Mouse (Mus musculus) ovary, adult 10 weeks (tissue): ENCODE results near the gene Gm21983. TPM values are rescaled to one million over a fixed set of nuclear protein-coding genes. Genes with fewer than 3 reads are reported as not detected.

Experiments
- polyA plus RNA-seq: library from polyadenylated mRNA; stranded (reverse); fragments of 350-450 nt; fragmentation: Illumina TruSeq; extraction: RNeasy Lipid Tissue Mini Kit (QIAGEN cat#74804); gene quantifications from one replicate; pipeline ENCODE4 v1.2.3, GENCODE M21; 2014

Gm21983 gene
- not detected for polyA plus RNA-seq

GRCm38 (mm10) chr7:27180837-27181695, at the start of gene Gm21983, which contains the start of gene Mia:
TSS of gene Gm21983 (minus strand) at chr7:27181086.
TSS of gene Mia (minus strand) at chr7:27181157.

GRCm38 (mm10) chr7:27228281-27228821, 47.5 kb upstream of the Gm21983 start, which contains the start of gene Itpkc:
TSS of gene Itpkc (minus strand) at chr7:27228661.

GRCm38 (mm10) chr7:27195681-27196611, 15.1 kb upstream of the Gm21983 start, which contains the start of the genes BC024978 and Snrpa:
TSS of gene BC024978 (plus strand) at chr7:27195781.
TSS of gene Snrpa (minus strand) at chr7:27196271.

GRCm38 (mm10) chr7:27178324-27179216, 2.3 kb downstream of the Gm21983 start, which contains the start of gene Rab4b:
TSS of gene Rab4b (minus strand) at chr7:27178896.

GRCm38 (mm10) chr7:27166614-27167474, 14.0 kb downstream of the Gm21983 start, which contains the start of gene Egln2:
TSS of gene Egln2 (minus strand) at chr7:27166802.

GRCm38 (mm10) chr7:27153205-27153764, 27.6 kb downstream of the Gm21983 start, which contains the start of gene Cyp2t4:
TSS of gene Cyp2t4 (plus strand) at chr7:27153714.

GRCm38 (mm10) chr7:27119676-27120075, 61.2 kb downstream of the Gm21983 start, which contains the start of gene Cyp2f2:
TSS of gene Cyp2f2 (plus strand) at chr7:27119909.

Other genes with a start within 250 kb of the Gm21983 start
- not detected for gene Cyp2a22, start 241.7 kb downstream of the Gm21983 start, polyA plus RNA-seq
- gene Cyp2a12, start 152.0 kb downstream of the Gm21983 start, polyA plus RNA-seq, result not detected
- 1.7 TPM for gene Cyp2f2, start 61.2 kb downstream of the Gm21983 start, polyA plus RNA-seq
- not detected for gene Cyp2t4, start 27.4 kb downstream of the Gm21983 start, polyA plus RNA-seq
- gene Egln2, start 14.3 kb downstream of the Gm21983 start, polyA plus RNA-seq, result 2.4 TPM
- 1.2 TPM for gene Rab4b, start 2.2 kb downstream of the Gm21983 start, polyA plus RNA-seq
- not detected for gene Mia, start 71 bp upstream of the Gm21983 start, polyA plus RNA-seq
- gene BC024978, start 14.7 kb upstream of the Gm21983 start, polyA plus RNA-seq, result 7.6 TPM
- gene Snrpa, start 15.2 kb upstream of the Gm21983 start, polyA plus RNA-seq, result 6.0 TPM
- gene Itpkc, start 47.6 kb upstream of the Gm21983 start, polyA plus RNA-seq, result 0.48 TPM
- 0.68 TPM for gene Coq8b, start 51.9 kb upstream of the Gm21983 start, polyA plus RNA-seq
- 0.51 TPM for gene Numbl, start 77.3 kb upstream of the Gm21983 start, polyA plus RNA-seq
- not detected for gene Ltbp4, start 156.6 kb upstream of the Gm21983 start, polyA plus RNA-seq
- 0.54 TPM for gene Shkbp1, start 174.9 kb upstream of the Gm21983 start, polyA plus RNA-seq
- not detected for gene Gm20479, start 176.3 kb upstream of the Gm21983 start, polyA plus RNA-seq